8 mouse cellular contexts compared by ENCODE assay signal in the genomic region with DNA sequence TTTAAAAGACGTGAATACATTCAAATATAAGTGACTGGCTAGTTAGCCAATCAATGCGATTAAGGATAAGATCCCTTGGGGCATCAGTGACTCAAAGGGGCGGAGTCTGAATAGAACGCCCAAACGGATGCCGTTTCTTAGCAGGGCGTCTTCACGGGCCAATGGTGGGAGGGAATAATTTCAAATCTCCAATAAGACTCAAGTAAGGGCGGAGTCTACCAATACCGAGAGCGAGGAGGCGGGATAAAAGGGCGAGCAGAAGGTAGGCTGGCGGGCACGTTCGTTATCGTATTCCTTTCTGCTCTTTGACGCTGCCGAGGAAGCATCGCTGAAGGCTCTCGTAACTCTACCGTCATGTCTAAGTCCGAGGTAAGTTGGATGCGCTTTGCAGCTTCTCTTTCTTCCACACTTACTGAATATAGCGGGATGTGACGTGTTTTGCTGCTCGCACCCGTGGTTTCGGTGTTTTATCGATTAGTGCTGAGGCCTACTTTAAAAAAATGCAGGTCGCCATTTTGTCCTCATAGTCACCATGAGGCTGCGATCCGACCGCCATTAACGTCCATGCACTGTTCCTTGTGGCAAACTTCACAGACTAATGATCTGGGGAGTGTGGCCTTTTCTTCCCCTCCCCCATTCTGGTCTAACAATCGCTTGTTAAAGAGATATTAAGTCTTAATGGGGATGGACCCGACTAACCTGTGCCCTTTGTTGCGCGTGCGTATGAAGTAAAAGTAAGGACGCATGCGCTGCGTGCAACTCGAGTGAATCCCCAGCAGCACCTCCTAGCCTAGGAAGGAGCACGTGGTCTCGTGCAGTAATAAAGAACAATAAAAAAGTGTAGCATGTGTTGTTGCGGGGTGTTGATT. TPM values are rescaled to one million over a fixed set of nuclear protein-coding genes. Genes with fewer than 3 reads are reported as not detected.
DNase-seq lines count a peak whose midpoint lies in the region; ATAC-seq and TF ChIP-seq lines count a peak whose summit lies in the region.

TSS of gene Hnrnpa1 (plus strand) at position 273 of the 869 bp plus-strand sequence.

- peak within 1 kb of the TSS; percentile 91 for H3K9ac ChIP-seq in kidney, embryonic 14.5 days (ENCODE audit: low read depth, low read length)
- peak within 1 kb of the TSS; percentile 71 for H3K9ac ChIP-seq in limb, embryonic 15.5 days

- no peak for TF ChIP-seq POLR2A in bone marrow macrophage, adult 2 months (IDR thresholded peaks at IDR 0.05; ENCODE audit: borderline replicate concordance, low read depth, low read length)
- peak; percentile 98 for TF ChIP-seq POLR2A in embryonic fibroblast, embryonic 13.5 days (IDR thresholded peaks at IDR 0.05; ENCODE audit: low read depth, low read length)

- peak within 1 kb of the TSS; percentile 83 for H3K4me3 ChIP-seq in bone marrow macrophage, adult 2 months (ENCODE audit: insufficient read depth, low read length)
- H3K4me3 ChIP-seq in embryonic fibroblast, embryonic 13.5 days (ENCODE audit: insufficient read depth, low read length), result peak within 1 kb of the TSS; percentile 80
- peak within 1 kb of the TSS; percentile 83 for H3K4me3 ChIP-seq in kidney, embryonic 14.5 days (ENCODE audit: low read length)
- peak within 1 kb of the TSS; percentile 65 for H3K4me3 ChIP-seq in limb, embryonic 15.5 days

- peaks cover 39% of the 10 kb centered on the region for H3K36me3 ChIP-seq in kidney, embryonic 14.5 days (ENCODE audit: control insufficient read depth, insufficient read depth, low read length)
- H3K36me3 ChIP-seq in limb, embryonic 15.5 days, result peaks cover 33% of the 10 kb centered on the region

- H3K27ac ChIP-seq in bone marrow macrophage, adult 2 months (ENCODE audit: insufficient read depth, low read depth, low read length), result peak within 1 kb of the TSS; percentile 90
- peak within 1 kb of the TSS; percentile 95 for H3K27ac ChIP-seq in embryonic fibroblast, embryonic 13.5 days (ENCODE audit: insufficient read depth, low read length)
- H3K27ac ChIP-seq in kidney, embryonic 14.5 days (ENCODE audit: low read depth, low read length), result peak within 1 kb of the TSS; percentile 95
- peak within 1 kb of the TSS; percentile 97 for H3K27ac ChIP-seq in limb, embryonic 15.5 days

- peak within 1 kb of the TSS; percentile 88 for H3K4me2 ChIP-seq in kidney, embryonic 14.5 days (replicated peaks; ENCODE audit: low read depth, low read length)
- peak within 1 kb of the TSS; percentile 67 for H3K4me2 ChIP-seq in limb, embryonic 15.5 days

- no peaks in the 10 kb centered on the region for H3K9me3 ChIP-seq in kidney, embryonic 14.5 days (ENCODE audit: control insufficient read depth, low read length)
- no peaks in the 10 kb centered on the region for H3K9me3 ChIP-seq in limb, embryonic 15.5 days

- no peaks in the 10 kb centered on the region for H3K27me3 ChIP-seq in kidney, embryonic 14.5 days (ENCODE audit: control insufficient read depth, insufficient read depth, low read length)
- H3K27me3 ChIP-seq in limb, embryonic 15.5 days, result no peaks in the 10 kb centered on the region

- peak; percentile 100 for DNase-seq in 416B (ENCODE audit: low read depth)
- peak; percentile 98 for DNase-seq in heart, adult 9 months (ENCODE audit: low spot score in 2 of 2)
- DNase-seq in monocyte, adult 2 months (ENCODE audit: low read depth in 1 of 2, low spot score in 2 of 2), result peak; percentile 84
- DNase-seq in spleen, postnatal 4 days (ENCODE audit: low spot score in 2 of 2), result peak; percentile 92

- under 1% methylated on average over 47 of the region's 47 CpGs for WGBS in kidney, embryonic 14.5 days
- under 1% methylated on average over 47 of the region's 47 CpGs for WGBS in limb, embryonic 15.5 days

- H3K4me1 ChIP-seq in bone marrow macrophage, adult 2 months (ENCODE audit: control insufficient read depth, insufficient read depth, low read length), result peaks cover 13% of the 10 kb centered on the region
- H3K4me1 ChIP-seq in embryonic fibroblast, embryonic 13.5 days (ENCODE audit: control insufficient read depth, insufficient read depth, low read length), result no peaks in the 10 kb centered on the region
- peaks cover 21% of the 10 kb centered on the region for H3K4me1 ChIP-seq in kidney, embryonic 14.5 days (ENCODE audit: control insufficient read depth, insufficient read depth, low read length)
- H3K4me1 ChIP-seq in limb, embryonic 15.5 days, result peaks cover 28% of the 10 kb centered on the region

- no peak for TF ChIP-seq CTCF in bone marrow macrophage, adult 2 months (IDR thresholded peaks at IDR 0.05; ENCODE audit: low read depth, low read length)
- TF ChIP-seq CTCF in embryonic fibroblast, embryonic 13.5 days (IDR thresholded peaks at IDR 0.05; ENCODE audit: borderline replicate concordance, insufficient read depth, low read length), result no peak

- peak; percentile 92 for ATAC-seq in kidney, embryonic 14.5 days (ENCODE audit: low FRiP score, low TSS enrichment)
- peak; percentile 91 for ATAC-seq in limb, embryonic 15.5 days (ENCODE audit: insufficient number of reproducible peaks, low FRiP score, low TSS enrichment, low read depth)

RNA-seq across cellular contexts. Expression of gene Hnrnpa1, which starts in this region (rescaled TPM):
- polyA plus RNA-seq in bone marrow macrophage, adult 2 months (2012; ENCODE audit: insufficient read depth, insufficient read length, missing spikeins), result 154 and 160 TPM in 2 replicates
- polyA plus RNA-seq in embryonic fibroblast, embryonic 13.5 days (2011; ENCODE audit: insufficient read length, low read depth, missing spikeins), result 509 and 719 TPM in 2 replicates
- 1,180 and 1,314 TPM in 2 replicates for polyA plus RNA-seq in kidney, embryonic 14.5 days (2014; fragmentation: Nextera tagmentation; extraction: Ambion mirVana)
- polyA plus RNA-seq in limb, embryonic 15.5 days (2015; fragmentation: Nextera tagmentation; extraction: Ambion mirVana), result 593 and 673 TPM in 2 replicates

Comparison
In these comparisons a context has a peak if more than half of its experiments do, and no peak if none do; other contexts are left out.
1. Peak in every context shown above with its lines: DNase-seq, ATAC-seq, H3K4me3 ChIP-seq and H3K27ac ChIP-seq.